Mouse (Mus musculus) small intestine, adult 10 weeks (tissue): ENCODE results near the gene Utp3. TPM values are rescaled to one million over a fixed set of nuclear protein-coding genes. Genes with fewer than 3 reads are reported as not detected.

ENCODE experiments used
- polyA plus RNA-seq: library from polyadenylated mRNA; stranded (reverse); fragments of 350-450 nt; fragmentation: Illumina TruSeq; extraction: RNeasy Lipid Tissue Mini Kit (QIAGEN cat#74804); gene quantifications from one replicate; pipeline ENCODE4 v1.2.3, GENCODE M21; 2014; ENCODE audit warnings: low replicate concordance

The Utp3 gene
- 48.4 TPM for polyA plus RNA-seq

DNA sequence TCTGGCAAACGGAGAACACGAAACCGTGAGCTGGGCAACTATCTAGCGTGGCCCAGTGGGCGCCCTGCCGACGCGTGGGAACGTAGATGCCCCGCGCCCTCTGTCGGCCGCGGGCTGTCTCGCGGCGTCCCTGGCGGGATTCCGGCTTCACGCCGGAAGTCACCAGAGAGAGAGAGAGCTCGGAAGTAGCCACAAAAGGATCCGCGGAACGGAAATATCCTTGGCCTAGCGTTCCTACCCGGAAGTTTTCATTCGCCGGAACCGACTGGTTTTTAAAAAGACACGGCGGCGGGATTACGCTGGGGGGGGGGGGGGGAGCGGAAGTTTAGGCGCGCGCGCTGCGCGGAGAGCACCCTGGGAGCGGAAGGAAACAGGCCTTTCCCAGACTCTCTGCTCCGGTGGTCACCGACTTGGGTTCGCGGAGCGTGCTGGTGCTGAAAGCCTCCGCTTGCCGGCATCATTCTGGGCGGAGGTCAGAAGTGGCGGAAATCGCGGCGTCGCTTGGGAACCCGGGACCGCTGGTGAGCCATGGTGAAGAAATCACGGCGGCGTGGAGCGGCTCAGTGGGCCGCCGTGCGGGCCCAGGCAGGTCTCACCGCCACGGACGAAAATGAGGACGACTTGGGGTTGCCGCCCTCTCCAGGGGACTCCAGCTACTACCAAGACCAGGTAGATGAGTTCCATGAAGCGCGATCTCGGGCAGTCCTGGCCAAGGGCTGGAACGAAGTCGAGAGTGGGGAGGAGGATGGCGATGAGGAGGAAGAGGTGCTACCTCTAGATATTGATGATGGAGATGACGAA, at the start of gene Utp3:
Utp3 (plus strand) TSS at position 377 of the 801 bp plus-strand sequence.

DNA sequence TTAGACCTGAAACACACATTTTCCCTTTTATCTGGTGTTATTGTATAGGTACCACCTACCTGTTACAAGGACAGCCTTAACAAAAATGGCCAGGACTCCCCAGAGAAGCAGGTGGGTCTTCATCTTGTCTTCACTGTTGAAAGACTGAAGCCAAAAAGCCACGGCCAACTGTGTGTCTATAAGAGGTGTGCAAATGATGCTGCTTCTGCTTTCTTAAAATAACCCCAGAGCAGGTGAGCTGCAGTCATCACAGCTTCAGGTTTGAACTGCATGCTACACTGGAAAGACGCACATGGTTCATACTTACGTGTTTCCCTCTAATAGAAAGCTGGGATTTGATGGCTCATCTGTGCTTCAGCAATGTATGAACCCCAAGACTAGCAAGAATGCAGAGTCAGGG, 26.6 kb upstream of the Utp3 start, which contains the start of gene Jchain:
Jchain (minus strand) TSS at position 235 of the 400 bp plus-strand sequence.

DNA sequence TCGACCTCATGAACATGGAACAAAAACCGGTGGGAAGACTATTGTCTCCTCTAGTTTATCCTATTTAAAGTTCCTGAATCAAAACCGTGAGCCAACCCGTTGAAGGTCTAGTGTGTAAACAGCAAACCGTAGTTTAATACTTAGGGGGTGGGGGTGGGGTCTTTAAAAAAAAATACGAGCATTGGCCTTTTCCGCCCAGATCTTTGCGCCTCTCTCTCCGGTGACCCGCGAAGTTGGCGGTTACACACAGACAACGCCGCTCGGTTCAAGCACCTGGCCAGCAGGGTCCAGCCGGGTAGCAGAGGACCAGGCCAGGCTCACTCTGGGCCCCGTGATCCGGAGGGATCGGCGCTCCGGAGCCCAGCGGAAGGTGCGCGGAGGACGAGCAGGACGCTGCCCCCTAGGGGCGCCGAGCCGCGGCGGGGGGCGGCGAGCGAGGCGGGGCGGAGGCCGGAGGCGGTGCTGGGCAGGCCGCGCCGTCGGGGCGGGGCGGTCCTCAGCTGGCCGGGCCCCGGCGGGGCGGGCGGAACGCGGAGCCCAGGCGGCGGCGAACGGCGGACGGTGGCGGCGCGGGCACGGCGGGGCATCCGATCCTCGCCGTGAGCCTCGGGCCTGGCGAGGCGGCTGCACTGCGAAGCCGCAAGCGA, 10.4 kb downstream of the Utp3 start, which contains the start of gene Rufy3:
Rufy3 (plus strand) TSS at position 540 of the 647 bp plus-strand sequence.

Other genes starting within 250 kb of the Utp3 start
- not detected for gene Prol1, start 237.2 kb upstream of the Utp3 start, polyA plus RNA-seq
- gene Amtn, start 178.4 kb upstream of the Utp3 start, polyA plus RNA-seq = not detected
- gene Ambn, start 98.5 kb upstream of the Utp3 start, polyA plus RNA-seq = not detected
- gene Enam, start 66.5 kb upstream of the Utp3 start, polyA plus RNA-seq = 0.07 TPM
- 1,623 TPM for gene Jchain, start 26.6 kb upstream of the Utp3 start, polyA plus RNA-seq
- gene Rufy3, start 10.6 kb downstream of the Utp3 start, polyA plus RNA-seq = 71.3 TPM
- gene Grsf1, start 121.7 kb downstream of the Utp3 start, polyA plus RNA-seq = 176 TPM
- gene Mob1b, start 166.4 kb downstream of the Utp3 start, polyA plus RNA-seq = 105 TPM
- gene Dck, start 210.5 kb downstream of the Utp3 start, polyA plus RNA-seq = 25.4 TPM